Mouse (Mus musculus) T-helper 2 cell (primary cell): ENCODE measurements around the gene Sumo3.

ENCODE experiments used
- in situ Hi-C: fragments of 300-600 bp; cut with MboI, MseI; formaldehyde crosslinking; loops from one replicate; pipeline ENCODE4 v1.15.1; 2025; ENCODE audit warnings: high pct_unique_total_duplicates

The Sumo3 gene

DNA sequence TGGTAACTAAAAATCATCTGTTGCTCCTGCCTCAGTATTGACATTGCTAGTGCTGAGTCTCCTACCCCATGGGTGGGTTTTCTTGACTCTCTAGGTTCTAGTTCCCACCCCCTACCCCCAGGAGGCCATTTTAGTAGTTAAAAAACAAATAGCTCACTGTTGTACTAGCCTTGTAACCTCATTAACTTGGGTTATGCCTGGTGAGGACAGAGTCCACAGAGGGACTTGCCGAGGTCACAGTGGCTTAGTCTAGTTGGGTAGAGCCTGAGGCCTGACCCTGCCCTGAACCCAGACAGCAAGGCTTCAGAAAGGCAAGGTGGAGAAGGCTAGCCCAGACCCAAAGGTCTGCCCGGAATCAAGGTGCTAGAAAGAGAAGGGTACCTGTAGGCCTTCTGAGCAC is 17.9 kb upstream of the Sumo3 start:
- in situ Hi-C loops, result loop anchor here (10.0 kb wide), 1 partner anchor 1273 kb away; no protein-coding TSS in a partner anchor

DNA sequence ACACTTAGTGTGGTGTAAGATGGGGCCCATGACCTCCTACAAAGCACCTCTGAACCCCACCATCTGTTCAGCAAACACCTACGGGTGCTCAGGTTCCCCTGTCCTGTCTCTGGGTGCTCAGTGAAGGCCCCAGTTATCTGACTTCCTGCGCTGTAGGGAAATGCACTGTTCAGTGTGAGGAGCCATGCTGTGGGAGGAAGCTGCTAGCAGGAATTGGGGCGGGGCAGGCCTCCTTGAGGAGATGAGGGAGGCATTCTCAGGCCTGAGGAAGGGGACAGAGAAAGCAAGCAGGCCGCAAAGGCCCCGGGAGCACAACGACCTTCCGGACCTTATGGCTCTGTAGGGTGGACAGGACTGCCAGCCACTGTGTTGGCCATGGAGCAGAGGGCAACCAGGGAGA is 16.8 kb upstream of the Sumo3 start:
- in situ Hi-C loops, result loop anchor here (10.0 kb wide), 1 partner anchor 1274 kb away; no protein-coding TSS in a partner anchor

DNA sequence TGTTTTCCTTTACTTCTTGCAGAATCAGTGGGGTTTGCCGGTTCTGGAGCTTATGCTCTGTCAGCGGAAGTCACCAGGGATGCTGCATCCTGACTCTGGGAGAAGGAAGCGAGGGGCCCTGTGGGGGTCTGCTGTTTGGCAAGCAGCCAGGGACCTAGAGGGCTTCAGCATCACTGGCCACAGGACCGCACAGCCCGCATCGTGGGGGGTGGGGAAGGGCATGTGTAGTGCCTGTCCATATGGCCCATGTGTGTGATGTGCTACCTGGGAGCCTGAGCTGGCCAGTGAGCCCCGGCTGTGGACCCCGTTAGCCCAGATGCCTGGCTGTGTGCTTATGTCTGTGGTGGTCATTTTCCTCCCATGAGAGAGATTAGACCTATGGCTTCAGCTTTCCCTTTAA is 16.1 kb upstream of the Sumo3 start:
- in situ Hi-C loops, result loop anchor here (10.0 kb wide), 1 partner anchor 1275 kb away; no protein-coding TSS in a partner anchor

DNA sequence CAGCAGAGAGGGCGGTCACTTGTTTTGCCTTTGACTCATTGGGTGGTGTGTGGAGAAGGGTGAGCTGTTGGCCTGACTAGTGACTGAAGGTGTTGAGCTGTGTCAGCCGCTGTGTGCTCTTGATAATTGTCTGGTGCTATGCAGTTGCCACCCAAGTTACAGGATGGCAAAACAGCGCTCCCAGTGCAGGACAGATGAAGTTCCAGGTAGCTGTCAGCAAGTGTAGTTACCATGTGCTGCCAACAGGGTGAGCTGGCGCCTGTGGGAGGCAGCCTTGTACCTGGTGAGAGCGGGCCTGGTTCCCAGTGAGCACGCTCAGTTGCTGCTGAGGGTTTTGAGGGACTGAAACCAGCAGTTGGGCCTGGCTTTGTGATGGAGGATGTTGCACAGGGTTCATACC is 15.1 kb upstream of the Sumo3 start:
- in situ Hi-C loops, result no loop called here

DNA sequence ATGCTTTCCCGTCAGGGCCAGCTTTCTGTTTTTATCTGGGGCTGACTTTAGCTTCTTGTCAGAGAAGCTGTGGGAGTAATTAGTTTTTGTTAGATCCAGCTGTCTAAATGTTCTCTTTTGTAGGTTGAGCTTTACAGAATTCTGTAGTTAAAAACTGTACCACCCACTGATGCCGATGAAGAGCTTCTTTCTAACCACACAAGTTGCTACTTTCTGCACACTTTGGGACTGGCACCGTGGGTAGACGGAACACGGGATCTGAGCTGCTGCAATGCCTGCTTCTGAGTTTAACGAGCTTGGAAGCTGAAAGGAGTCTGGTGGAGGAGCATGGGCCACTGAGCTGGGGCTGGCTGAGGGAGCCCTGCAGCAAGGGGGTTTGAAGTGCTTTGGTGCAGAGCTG is 14.4 kb upstream of the Sumo3 start:
- in situ Hi-C loops, result no loop called here

DNA sequence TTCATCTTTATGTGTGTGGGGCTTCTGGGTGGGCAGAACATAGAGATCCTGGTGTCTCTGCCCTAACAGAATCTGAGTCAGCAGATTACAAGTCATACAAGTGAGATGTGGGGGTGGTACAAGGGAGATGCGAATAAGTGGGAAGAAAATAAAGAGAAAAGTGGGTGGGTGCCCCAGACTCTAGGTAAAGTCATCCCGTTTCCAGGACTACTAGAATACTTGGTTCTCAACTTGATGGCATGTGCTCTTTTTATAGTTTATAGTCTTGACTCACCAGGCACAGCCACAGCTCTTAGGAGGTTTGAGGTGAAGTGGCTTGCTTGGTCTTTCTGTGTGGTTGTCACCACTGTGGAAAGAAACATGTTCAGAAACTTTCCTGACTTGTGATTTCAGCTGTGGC is 9.8 kb upstream of the Sumo3 start:
- in situ Hi-C loops, result no loop called here

DNA sequence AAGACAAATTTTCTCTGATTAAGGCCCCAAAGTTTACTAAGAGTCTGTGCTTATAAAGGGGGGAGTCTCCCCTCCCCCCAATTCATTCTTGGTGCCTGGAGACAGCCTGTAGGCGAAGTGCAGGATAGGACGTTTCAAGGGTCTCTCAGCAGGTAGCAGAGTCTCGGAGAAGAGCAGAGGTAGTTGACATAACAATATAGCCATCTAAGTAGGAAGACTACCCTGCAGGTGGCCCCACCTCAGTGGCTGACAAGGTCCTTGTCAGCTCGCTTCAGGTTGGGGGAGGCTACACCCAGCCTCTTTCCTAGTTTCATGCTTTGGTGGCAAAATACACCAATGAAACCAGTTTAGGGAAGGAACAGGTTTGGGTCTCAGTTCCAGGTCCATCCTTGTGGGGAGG is 2.9 kb upstream of the Sumo3 start:
- in situ Hi-C loops, result no loop called here

DNA sequence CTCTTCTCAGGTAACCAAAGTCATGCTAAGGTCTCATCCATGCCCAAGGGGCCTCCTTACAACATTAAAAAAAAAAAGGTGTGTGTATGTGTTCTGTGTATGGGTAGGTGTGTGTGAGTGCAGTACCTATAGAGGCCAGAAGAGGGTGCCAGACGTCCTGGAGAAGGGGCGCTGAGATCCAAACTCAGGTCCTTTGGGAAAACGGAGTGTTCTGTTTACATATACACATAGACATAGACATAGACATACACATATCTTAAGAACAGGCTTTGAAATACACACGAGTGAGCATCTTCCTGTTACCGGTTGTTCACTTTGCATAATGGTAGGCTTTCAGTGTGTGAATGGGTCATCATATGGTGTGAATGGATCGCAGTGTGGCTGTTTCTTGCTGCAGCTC is 1.8 kb upstream of the Sumo3 start:
- in situ Hi-C loops, result no loop called here

DNA sequence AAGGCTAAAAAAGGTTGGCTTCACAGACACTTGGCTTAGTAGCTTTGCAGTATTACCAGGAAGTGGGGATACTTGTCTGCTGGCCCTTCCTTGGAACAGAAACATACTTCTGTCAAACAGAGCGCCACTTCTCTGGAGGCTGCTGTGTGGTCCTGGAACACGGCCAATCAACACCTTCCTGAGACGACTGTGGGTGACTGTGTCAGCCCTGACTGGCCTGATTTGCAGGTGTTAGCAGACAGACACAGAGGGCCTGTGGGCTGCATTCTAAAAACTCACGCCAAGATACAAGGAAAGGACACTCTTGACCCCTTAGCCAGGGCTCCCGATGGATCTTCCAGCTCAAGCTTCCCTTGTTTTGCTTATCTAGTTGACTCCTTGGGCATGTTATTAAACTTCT is 939 bp upstream of the Sumo3 start:
- in situ Hi-C loops, result no loop called here

DNA sequence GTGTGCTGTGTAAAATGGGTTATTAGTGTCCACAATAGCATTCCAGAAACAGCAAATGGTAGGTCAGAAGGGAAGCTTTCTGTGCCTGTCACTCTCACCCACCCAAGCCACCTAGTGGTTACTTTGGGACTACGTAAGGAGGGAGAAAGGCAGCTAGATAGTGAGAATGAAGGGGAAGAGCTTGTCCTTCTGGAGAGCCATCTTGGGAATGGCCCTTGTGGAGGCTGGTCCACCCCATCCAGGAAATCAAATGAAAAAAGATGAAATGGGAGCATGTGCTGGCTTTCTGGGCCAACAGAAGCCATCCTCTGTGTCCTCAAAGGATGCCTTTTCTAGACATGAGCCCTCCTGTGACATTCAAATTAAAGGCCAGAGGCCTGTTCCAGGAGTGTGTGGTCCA is 529 bp upstream of the Sumo3 start:
- in situ Hi-C loops, result no loop called here

DNA sequence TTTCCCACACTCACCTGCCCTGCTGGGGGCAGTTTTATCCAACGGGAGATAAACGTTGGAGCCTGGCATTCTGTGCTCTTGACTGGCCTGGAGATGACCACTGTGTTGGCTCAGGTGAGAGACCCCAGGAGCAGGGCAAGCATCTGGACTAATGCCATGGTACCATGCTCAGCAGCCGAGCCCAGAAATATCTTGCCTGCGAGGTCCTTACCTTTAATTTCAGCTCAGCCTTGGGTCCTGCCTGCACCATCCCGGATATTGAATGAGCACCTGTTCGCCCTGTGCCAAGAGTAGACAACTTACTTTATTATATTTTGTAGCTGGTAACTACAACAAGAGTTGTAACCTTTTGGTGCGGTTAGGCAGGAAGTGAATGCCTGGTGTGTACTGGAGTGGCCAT is 958 bp downstream of the Sumo3 start:
- in situ Hi-C loops, result no loop called here

DNA sequence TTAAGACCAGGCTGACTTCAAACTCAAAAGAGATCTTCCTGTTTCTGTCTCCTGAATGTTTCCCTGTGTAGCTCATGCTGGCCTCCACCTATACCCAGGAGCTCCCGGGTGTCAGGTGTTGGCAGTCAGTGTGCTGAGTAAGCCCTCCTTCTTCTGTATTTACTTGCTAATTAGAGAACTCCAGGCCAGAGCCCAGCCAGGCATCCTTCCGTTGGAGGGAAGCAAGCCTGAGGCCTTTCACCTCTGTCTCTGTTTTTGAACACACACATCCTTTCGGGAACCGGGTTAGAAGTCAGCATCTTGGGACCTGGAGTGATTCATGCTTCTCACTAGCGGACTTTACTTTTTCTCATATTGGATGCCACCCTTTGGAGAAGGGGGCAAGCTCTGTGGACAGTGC is 1.5 kb downstream of the Sumo3 start:
- in situ Hi-C loops, result no loop called here

DNA sequence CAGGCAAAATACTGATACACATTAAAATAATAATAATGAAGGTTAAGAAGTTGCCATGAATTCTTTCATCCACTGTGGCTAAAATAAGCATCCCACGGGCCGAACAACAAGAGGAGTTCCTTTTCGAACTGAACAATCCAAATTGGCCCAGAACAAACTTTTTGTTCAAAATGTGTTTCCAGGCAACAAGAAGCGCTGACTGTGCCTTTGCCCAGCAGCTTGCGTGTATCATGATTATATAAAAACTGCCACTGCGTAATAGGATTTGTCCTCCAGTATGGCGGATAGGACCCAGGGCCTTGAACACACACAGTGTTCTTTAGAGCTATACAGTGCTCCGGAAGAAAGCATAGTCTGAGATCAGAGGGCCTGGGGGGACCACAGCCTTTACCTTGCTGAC is 2.7 kb downstream of the Sumo3 start:
- in situ Hi-C loops, result no loop called here

DNA sequence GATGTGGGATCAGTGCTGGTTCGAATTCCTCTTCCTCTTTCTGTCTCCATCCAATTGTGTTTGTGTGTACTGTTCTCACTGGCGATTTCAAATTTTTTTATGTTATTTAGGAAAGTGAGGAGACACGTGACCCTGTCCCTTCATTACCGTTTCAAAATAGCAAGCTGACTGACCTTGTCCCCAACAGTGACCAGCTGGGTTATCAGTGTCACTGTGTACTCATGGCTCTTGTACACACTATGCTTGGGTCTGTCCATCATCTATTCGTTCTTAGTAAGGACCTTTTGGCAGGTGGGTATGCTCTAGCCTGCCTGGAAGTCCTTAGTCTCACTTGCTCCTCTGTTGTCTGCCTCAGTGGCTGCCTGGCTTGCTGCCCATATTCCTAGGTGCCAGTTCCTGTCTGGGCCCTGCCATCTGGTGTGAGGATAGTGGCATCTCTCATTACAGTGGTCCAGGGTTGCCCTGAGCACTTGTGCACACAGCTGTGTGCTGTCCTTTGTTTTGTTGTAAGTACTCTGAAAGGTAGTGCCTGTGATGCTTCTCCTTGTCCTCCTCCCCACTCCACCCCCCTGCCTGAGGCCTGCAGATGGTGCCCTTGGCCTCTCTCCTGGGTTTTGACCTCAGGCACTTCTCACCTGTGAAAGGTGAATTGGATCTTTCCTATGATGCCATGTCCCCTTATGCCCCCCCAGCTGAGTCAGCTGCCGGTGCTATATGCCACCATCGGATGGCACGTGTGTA is 4.5 kb downstream of the Sumo3 start:
- in situ Hi-C loops, result no loop called here

DNA sequence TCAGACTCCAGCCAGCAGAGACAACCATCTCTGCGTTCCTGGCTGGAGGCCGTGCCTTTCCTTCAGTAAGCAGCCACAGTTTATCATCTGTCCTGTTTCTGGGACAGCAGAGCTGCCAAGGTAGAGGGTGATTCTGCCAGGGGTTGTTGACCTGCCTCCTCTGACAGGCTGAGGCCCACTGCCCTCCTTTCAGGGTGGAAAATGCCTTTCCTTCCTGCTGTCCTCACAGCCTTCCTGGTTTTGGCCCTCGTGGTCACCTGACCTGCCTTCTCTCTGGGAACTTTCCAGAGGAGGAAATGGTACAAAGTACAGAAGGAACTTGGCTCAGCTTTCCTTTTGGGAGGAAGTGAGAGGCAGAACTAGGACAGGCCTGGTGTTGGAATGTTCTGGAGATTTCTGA is 7.5 kb downstream of the Sumo3 start:
- in situ Hi-C loops, result no loop called here

DNA sequence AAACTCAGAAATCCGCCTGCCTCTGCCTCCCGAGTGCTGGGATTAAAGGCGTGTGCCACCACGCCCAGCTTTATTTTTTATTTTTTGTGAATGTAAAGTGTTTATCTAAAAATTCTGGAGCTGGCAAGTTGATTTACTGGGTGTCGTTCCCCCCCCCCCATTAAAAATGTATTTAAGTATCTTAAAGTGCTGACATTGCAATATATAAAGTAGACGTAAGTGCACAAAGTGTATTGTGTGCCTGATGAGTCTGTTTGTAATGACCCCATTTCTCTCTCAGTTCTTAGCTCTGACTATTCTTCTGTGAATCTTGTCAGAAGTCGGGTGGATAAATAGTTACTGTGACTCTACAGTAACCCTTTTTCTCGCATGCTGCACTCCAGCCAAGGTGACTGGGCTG is 9.8 kb downstream of the Sumo3 start:
- in situ Hi-C loops, result no loop called here

DNA sequence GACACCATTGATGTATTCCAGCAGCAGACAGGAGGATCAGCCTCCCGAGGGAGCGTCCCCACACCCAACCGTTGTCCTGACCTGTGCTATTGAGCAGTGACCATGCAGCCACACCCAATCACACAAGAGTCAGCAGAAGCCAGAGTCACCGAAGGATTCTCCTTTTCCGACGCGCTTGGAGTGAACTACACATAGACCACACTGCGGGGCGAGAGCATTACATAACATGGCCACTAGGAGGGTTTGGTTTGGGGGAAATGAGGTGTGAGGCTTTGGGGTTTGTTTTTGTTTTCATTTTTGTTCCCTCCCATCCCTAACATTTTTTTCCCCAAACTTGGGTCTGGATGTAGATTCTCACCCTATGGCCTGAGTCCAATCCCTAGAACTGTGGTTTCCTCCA is 10.3 kb downstream of the Sumo3 start:
- in situ Hi-C loops, result no loop called here

DNA sequence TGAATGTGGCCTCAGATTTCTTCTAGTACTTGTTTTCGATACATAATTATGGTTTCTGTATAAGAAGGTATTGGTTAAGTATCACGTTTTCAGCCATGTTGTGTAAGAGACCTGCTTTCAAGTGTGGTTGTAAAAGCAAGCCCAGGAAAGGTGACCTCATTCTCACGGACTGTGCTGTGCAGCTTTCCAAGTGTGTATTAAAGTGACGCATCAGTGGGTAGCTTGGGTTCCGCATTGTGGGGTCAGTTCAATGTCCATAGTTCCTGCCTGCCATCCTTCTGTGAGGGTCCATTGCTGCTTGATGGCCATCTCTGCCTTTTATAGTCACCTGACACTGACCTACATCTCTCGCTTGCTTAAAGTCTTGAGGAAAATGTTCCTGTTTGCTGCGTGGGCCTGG is 11.0 kb downstream of the Sumo3 start:
- in situ Hi-C loops, result no loop called here

DNA sequence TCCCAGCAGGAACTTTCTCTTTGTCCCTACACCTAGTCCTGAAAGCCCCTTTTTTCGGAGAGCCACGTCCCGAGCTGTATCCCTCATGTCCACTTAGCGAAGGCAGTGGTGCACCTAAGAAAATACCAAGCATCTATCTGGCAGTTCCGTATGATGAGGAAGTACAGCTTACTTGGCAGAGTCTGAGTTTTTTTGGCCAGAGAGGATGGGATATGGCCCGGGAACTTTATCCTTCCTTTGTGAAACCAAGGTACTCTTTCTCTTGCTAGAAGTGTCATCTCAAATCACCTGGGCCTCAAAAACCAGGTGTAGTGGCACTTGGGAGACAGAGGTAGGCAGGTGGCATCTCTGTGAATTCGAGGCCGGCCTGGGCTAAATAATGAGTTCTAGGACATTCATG is 15.6 kb downstream of the Sumo3 start:
- in situ Hi-C loops, result no loop called here

DNA sequence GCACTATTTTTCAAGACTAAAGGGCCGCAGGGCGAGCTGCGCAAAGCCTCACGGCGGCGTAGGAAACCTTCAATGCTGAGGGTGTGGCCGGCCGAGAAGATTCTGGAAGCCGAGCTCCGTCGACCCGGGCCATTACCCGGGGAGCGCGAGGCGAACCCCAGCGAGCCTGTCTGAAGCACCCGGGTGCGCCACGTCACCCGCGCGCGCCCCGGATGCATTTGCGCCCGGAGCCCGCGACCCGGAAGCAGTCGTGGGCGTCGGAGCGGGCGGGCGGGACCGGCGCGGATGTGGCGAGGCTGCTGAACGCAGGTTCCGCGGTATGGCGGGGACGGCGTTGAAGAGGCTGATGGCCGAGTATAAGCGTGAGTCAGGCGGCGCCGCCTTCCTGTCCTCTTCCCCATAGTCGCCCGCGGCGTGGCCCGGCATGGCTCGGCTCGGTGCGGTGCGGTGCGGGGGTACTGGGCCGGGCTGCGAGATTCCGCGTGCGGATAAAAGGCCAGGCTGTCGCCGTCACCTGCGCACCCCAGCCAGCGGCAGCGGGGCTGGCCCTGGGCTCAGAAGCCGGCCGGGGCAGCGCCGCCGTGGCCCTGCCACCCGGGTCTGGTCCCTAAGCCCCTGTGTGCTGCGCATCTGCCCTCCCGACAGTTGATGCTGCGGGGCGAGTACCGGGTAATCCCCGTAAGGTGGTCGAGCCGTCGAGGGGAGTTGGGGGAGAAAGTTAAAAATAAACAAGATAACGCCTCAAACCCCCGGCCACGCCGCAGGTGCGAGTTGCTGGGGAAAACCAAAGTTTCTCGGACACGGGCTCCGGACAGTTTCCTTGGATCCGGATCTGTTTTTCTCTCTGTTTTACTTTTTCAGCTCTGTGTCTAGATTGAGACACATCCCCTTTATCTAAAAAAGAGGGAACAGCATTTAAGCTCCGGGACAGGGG is 16.4 kb downstream of the Sumo3 start, which contains the start of gene Ube2g2:
Gene Ube2g2, plus strand, starts transcription at position 221 of the 934 bp plus-strand sequence.
- in situ Hi-C loops, result no loop called here

DNA sequence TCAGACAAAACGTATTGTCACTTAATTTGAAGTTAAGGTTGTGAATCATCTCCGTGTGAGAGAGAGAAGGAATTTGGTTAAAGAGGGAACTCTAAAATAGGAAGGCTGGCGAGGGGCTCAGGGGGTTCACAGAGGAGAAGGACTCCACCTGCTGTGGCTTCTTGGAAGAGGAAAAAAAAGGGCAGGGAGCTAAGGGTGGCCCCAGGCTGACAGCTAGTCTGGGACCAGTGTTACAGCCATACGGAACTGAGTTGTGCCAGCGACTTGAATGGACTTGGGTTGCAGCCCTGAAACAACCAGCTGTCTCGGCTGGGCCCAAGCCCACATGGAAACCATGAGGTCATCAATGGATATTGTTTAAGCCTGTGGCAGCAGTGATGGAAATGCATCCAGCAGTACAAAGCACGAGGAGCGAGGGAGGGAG is 17.2 kb downstream of the Sumo3 start:
- in situ Hi-C loops, result no loop called here

DNA sequence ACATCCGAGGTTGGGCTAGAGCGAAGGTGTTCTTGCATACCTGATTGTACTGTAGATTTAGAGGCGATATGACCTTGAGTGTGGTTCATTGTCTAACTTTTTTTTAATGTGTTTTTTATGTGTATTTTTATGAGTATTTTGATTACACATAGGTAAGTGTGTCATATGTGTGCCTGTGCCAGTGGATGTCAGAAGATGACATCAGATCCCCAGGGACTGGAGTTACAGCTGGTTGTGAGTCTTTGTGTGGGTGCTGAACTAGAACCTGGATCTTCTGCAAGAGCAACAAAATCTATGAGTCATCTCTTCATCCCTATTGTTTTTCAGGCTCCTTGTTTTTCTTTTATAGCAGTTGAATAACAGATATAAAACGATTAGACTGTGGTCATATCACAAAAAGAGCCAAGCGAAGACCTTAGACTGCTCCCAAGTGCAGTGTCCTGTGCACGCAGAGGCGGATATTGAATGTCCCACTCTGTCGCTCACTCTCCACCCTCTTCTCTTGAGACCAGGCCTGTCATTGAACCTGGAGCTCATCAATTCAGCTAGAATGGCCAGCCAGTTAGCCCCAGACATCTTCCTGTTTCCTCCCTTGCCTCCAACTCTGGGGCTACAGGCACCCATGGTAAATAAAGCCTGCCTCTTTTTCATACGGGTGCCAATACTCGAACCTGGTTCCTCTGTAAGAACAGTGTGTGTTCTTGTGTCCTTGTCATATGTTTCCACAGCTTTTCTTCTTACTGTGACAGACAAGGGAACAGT is 17.9 kb downstream of the Sumo3 start:
- in situ Hi-C loops, result no loop called here
